Mouse (Mus musculus): ENCODE results near the gene Mosmo.
"Not testable (repeated sequence)": the region's sequence is repeated elsewhere in the genome, so short reads cannot be mapped to it uniquely, and the experiment has no call there.

Mosmo gene

GRCm38 (mm10) chr7:120699586-120699985, 22.2 kb downstream of the Mosmo start:
- no peak for DNase-seq (ENCODE audit: low read depth, low spot score)

GRCm38 (mm10) chr7:120703888-120704287, 26.5 kb downstream of the Mosmo start:
- no peak for DNase-seq (ENCODE audit: low read depth, low spot score)

DNA sequence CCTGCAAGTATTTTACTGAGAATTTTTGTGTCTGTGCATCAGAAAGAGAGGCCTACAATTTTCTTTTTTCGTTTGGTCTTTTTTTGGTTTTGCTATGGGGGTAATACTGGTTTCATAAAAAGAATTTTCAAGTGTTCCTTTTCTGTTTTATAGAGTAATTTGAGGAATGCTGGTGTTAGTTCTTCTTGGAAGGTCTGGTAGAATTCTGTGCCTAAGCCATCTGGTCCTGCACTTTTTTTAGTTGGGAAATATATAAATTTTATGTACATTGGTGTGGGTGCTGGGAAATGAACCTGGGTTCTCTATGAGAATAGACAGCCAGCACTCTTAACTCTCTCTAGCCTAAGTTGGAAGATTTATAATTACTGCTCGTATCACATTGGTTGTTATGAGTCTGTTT, 34.7 kb downstream of the Mosmo start:
- no peak for DNase-seq (ENCODE audit: low read depth, low spot score)

- no peak for DNase-seq (ENCODE audit: low read depth, low spot score)
These were observed 35.8 kb downstream of the Mosmo start for GRCm38 (mm10) chr7:120713225-120713624.

DNA sequence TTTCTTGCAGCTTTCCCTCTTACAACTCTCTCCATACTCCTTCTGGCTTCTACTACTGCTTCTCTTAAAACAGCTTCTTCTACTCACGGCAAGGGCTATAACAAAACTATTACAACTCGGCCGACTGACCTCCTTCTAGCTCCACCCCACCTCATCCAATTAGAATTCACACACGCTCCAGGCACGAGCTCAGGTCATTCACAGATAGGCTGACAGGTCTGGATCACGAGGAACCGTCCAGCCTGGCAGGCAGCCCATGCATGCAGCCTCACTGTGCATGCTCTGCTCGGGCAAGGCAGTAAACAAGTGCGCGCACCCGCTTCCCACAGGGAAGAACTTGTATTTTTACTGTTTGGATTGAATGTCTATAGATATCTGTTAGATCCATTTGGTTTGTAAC, 36.5 kb downstream of the Mosmo start:
- not testable (repeated sequence) for DNase-seq (ENCODE audit: low read depth, low spot score)

DNA sequence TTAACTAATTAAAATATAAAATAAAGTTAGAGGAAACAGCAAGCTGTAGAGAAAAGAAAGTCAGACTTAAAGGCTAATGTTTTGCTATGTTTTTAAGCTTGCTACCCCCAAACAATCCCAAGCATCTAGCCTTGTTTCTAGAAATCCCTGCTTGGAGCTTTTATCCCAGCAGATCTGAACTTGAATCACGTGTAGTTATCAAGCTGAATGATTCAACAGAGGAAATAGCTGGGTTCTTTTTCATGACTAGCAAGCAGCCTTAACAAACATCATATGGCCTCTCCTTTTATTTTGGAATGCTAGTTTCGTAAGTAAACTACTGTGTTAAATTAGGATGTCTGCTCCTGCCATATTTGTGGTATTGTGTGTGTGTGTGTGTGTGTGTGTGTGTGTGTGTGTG, 39.8 kb downstream of the Mosmo start:
- no peak for DNase-seq (ENCODE audit: low read depth, low spot score)

- no peak for DNase-seq (ENCODE audit: low read depth, low spot score)
These were observed 43.6 kb downstream of the Mosmo start for GRCm38 (mm10) chr7:120721051-120721450.

DNA sequence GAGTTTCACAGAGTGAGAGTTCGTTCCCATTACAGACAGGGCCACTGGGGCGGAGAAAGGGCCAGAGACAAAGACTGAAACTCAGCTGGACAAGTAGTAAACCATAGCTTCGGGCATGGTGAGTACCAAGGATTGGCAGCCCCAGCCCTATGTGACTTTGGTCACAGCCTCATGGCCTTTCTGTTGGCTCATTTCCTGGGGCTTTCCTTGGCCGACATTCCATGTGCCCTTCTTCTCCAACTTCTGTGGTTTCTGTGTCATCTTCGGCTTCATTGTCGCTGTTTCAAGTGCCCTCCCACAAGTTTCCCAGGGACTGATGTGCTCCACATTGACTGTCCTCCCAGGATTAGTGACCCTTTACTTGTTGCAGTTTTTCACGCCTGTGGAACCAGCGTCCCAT, 44.0 kb downstream of the Mosmo start:
- DNase-seq (ENCODE audit: low read depth, low spot score) = no peak

DNA sequence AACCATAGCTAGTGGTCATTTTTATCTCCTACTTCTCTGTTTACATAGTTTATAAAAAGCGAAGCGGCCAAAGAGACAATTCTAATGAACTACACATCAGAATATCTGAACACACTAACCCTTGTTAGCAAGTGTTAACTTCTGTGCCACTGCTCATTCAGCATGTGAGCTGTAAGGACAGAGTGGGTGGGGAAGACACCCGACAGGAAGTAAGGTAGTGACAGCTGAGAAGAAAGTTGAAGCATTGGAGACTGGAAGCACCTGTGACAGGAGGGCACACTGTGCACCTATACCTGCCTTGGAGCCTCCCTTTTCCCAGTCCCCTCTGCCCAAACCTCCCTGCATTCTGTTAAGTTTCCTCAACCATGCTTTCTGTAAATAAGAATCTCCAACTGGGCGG, 44.6 kb downstream of the Mosmo start:
- DNase-seq (ENCODE audit: low read depth, low spot score) = no peak

GRCm38 (mm10) chr7:120722839-120723278, 45.4 kb downstream of the Mosmo start:
- no peak for DNase-seq (ENCODE audit: low read depth, low spot score)

- no peak for DNase-seq (ENCODE audit: low read depth, low spot score)
These were observed 50.2 kb downstream of the Mosmo start for GRCm38 (mm10) chr7:120727581-120727980.

DNA sequence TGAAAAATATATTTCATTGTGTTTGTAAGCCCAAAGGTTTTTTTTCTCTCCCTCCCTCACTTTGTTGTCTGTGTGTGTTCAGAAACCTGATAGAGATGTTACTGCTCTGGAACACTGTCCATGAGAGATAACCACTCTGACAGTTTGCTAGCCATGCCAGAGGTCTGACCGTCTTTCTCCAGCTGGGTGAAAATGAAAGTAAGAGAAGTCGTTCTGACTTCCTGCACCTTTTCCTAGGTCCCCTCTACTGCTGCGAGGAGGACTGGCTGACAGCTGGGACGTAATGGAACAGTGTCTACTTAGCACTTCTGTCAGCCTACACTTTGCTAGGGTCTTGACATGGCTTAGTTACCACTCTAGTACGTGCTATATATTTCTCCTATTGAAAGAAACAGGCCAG, 52.2 kb downstream of the Mosmo start:
- DNase-seq (ENCODE audit: low read depth, low spot score) = no peak

DNA sequence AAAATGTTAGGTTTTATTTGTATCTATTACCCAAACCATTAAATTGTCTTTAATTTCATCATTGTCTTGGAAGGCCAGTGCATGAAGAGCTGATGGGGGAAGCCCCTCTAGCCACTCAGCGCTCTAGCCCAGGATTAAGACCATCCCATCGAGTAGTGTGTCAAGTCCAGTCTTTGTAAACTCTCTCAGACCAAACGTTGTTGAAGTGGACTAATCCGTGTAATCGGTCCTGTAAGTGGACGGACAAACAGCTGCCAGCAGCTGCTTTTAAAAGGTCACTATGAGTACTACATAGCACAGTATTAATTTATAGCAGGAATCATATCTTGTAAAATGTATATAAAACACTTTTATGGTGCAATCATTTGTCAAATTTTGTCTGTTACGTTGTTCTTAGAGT, 55.5 kb downstream of the Mosmo start:
- DNase-seq (ENCODE audit: low read depth, low spot score) = no peak

DNA sequence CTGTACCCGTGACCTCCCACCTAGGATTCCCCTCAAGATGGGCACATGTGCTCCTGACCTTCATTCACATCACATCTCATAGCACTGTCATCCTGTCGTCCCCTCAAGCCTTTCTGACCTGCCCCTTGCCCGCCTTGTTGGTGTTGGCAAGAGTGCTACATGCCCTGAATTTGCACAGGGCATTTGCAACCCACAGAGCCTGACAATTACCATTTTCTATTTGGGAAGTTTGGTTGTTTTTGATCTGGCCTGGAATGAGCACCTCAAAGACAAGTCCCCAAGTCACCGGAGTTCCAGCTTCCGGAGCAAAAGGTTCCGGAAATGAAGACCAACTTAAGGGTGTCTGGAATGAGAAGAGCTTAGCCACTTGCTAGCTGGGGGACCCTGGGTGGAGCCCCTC, 61.6 kb downstream of the Mosmo start, which contains the start of gene Vwa3a:
Vwa3a (plus strand) TSS at position 301 of the 400 bp plus-strand sequence.
- DNase-seq (ENCODE audit: low read depth, low spot score) = no peak

GRCm38 (mm10) chr7:120739558-120740101, 62.2 kb downstream of the Mosmo start:
- DNase-seq (ENCODE audit: low read depth, low spot score) = peak; percentile 14

- DNase-seq (ENCODE audit: low read depth, low spot score) = no peak
These were observed 66.2 kb downstream of the Mosmo start for GRCm38 (mm10) chr7:120743366-120744351.

DNA sequence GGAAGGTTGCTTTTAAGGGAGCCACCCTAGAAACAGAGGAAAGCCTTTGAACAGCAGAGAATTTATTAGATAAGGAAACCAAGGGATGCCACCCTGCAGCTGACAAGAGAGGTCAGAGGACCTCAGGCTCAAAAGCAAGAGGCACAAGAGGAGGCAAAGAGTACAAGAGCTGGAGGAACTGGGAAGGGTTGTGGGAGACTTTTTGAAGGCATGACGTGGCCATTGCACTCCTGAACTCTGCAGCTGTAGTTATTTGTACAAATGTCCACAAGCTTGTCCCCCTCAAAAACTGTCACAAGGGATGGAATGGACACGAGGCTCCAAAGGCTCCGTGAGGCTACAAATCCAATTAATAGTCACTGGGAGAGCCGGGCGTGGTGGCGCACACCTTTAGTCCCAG, 67.2 kb downstream of the Mosmo start:
- no peak for DNase-seq (ENCODE audit: low read depth, low spot score)

DNA sequence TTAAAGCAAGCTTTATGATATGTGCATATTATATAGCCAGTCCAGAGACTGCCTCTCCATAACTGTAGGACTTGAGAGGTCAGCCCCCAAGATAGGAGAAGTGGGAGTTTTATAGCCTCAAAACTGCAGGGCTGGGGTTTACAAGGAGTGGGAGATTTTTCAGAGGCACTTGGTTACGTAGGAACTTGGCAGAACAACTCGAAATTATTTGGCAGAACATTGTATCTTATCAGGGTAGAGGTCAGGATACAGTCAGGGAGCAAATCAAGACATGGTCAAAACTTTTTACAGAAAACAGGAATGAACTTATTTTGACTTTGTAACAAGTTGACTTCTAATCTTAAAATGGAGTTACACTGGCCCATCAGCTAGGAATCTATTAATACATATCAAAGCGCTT, 68.6 kb downstream of the Mosmo start:
- no peak for DNase-seq (ENCODE audit: low read depth, low spot score)

GRCm38 (mm10) chr7:120746821-120747220, 69.4 kb downstream of the Mosmo start:
- DNase-seq (ENCODE audit: low read depth, low spot score) = no peak

- DNase-seq (ENCODE audit: low read depth, low spot score) = no peak
These were observed 71.1 kb downstream of the Mosmo start for GRCm38 (mm10) chr7:120748478-120748877.

DNA sequence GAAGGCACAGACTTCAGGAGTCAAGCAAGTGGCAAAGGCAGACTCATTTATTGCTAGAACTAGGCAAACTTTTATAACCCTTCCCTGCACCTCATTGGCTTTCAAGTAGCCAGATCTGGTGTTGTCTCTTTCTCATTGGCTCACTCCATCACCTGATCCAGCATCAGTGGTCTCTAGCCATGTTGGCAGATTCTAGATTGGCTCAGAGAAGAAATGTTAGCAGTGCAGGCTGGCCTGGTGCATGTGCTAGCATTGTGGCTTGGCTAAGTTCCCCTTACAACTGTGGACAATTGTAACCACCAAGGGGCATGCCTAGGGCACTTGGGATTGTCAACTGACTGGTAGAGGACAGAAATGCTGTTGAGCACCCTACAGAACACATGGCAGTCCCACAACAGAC, 73.9 kb downstream of the Mosmo start:
- no peak for DNase-seq (ENCODE audit: low read depth, low spot score)

GRCm38 (mm10) chr7:120751906-120752305, 74.5 kb downstream of the Mosmo start:
- DNase-seq (ENCODE audit: low read depth, low spot score) = no peak

DNA sequence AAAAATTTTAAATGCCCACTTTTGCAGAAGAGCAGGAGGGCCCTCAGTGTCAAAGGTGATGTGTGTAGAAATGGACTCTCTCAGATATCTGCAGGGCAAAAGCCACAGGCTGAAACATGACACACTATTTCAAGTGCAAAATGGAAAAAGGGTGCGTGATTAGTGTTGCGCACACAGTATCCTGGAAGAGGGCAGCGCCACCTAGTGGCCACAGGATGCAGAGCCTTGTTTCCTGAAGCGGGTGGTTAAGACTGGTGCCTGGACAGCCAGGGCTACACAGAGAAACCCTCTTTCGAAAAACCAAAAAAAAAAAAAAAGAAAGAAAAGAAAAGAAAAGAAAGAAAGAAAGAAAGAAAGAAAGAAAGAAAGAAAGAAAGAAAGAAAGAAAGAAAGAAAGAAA, 77.3 kb downstream of the Mosmo start:
- peak; percentile 57 for DNase-seq (ENCODE audit: low read depth, low spot score)
